Mouse (Mus musculus) urinary bladder, postnatal 0 days (tissue): ENCODE measurements around the gene Gm37596. TPM values are rescaled to one million over a fixed set of nuclear protein-coding genes. Genes with fewer than 3 reads are reported as not detected.

ENCODE experiments used
- polyA plus RNA-seq: library from polyadenylated mRNA; unstranded; fragments of >200 nt; fragmentation: Nextera tagmentation; extraction: Ambion mirVana; gene quantifications from 2 replicates; pipeline ENCODE4 v1.2.1, GENCODE M21; 2015

Gm37596 gene
- not detected in 2 replicates for polyA plus RNA-seq

DNA sequence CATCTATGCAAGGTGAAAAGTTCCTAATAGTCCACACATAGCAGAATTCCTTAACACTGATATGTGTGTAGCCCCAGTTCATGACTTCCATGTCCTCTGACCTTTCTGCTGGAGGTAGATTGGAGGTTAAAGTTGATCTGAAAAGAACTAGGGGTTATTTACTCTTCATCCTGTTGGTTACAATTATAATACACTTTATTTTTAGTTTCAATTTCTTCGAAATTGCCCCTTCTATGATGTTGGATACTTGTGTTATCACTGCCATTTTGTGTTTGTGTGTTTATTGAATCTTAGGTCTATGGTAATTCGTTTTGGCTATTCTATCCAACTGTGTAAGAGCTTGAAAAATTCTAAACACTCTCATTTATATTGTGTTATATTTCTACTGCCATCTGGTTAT is at the start of gene Gm37596:
TSS of gene Gm37596 (minus strand) at position 101 of the 400 bp plus-strand sequence.

DNA sequence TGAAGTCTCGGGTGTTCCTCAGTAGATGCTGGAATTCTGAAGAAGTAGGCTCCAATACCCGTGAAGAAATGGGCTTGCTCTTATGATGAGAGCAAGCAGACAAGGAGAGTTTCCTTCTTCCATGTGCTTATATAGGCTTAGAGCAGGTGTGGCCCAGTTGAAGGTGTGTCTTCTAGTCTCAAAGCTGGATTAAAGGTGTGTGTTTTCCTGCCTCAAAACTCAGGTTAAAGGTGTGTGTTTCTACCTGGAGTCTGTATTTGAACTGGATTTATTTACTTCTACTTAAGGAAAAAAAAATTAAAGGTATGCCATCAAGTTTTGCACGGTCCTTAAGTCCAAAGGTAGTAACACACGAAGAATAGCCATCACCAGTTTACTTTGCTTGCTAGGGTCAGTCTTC is 16.7 kb downstream of the Gm37596 start, which contains the start of gene Tdpoz1:
TSS of gene Tdpoz1 (minus strand) at position 101 of the 400 bp plus-strand sequence.

DNA sequence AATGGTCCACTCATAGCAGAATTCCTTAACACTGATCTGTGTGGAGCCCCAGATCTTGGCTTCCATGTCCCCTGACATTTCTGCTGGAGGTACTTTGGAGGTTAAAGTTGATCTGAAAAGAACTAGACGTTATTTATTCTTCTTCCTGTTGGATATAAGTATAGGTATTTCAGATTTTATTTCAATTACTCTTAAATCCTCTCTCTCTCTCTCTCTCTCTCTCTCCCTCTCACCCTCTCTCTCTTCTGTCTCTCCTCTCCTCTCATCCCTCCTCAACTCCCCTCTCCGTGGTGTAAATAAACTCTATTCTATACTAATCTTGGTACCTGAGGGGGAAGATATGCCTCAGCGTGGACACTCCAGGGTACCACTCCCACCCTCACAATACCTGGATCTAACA is 40.3 kb downstream of the Gm37596 start, which contains the start of gene Tdpoz2:
TSS of gene Tdpoz2 (minus strand) at position 101 of the 400 bp plus-strand sequence.

Other genes with a start within 250 kb of the Gm37596 start
- gene Tchhl1, start 224.3 kb downstream of the Gm37596 start, polyA plus RNA-seq = not detected in 2 replicates
- gene S100a11, start 172.6 kb downstream of the Gm37596 start, polyA plus RNA-seq = 2,966 and 3,460 TPM in 2 replicates
- 701 and 766 TPM in 2 replicates for gene S100a10, start 138.0 kb downstream of the Gm37596 start, polyA plus RNA-seq
- gene Tdpoz2, start 40.4 kb downstream of the Gm37596 start, polyA plus RNA-seq = not detected in 2 replicates
- gene Tdpoz1, start 16.8 kb downstream of the Gm37596 start, polyA plus RNA-seq = not detected in 2 replicates
- gene Gm5773, start 79.9 kb upstream of the Gm37596 start, polyA plus RNA-seq = not detected in 2 replicates
- gene Tdpoz4, start 103.3 kb upstream of the Gm37596 start, polyA plus RNA-seq = not detected in 2 replicates
- gene Tdpoz3, start 132.9 kb upstream of the Gm37596 start, polyA plus RNA-seq = not detected in 2 replicates